Comparison of ENCODE assay signal across 7 mouse cellular contexts in the genomic region with DNA sequence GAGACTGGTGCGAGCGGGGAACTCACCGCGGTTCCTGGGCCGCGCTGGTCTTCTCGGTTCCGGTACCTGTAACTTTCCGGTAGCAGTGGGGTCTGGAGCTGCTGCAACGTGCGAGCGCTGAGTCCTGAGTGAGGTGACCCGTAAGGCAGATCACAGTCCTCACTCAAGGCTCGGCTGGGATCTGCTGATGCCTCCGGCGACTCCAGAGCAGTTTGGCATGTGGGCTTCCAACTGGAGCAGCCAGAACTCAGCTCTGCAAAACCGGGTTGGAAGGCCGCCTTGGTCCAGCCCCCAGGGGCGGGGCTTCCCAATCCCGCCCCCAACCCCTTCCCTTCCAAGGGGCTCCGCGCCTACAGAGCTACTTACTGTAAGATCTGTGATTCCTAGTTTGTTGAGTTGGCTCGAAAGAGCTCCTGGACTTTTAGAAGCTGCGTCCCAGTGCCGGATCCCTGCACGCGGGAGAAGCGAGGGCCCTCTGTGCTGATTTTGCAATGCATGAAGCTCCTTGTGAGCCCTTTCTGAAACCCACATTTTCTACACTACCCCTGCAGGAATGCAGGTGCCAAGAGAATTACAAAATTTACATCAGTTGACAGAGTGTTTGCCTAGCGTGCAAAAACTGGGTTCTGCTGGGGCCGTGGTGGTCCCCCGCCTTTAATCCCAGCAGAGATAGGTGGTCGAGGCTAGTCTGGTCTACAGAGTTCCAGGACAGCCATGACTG. TPM values are rescaled to one million over a fixed set of nuclear protein-coding genes. Genes with fewer than 3 reads are reported as not detected.
DNase-seq lines count a peak whose midpoint lies in the region; ATAC-seq and TF ChIP-seq lines count a peak whose summit lies in the region.

No protein-coding gene starts in this region.

- peak overlapping the region; percentile 63 for H3K27ac ChIP-seq in embryonic facial prominence, embryonic 10.5 days (replicated peaks)
- no peak overlapping the region for H3K27ac ChIP-seq in intestine, postnatal 0 days (ENCODE audit: low read depth, low read length)
- no peak overlapping the region for H3K27ac ChIP-seq in midbrain, embryonic 11.5 days (ENCODE audit: low read depth, low read length)

- no peaks in the 10 kb centered on the region for H3K27me3 ChIP-seq in embryonic facial prominence, embryonic 10.5 days (replicated peaks; ENCODE audit: low read depth, poor library complexity, severe bottlenecking)
- no peaks in the 10 kb centered on the region for H3K27me3 ChIP-seq in intestine, postnatal 0 days (replicated peaks; ENCODE audit: control insufficient read depth, insufficient read depth, low read length)
- no peaks in the 10 kb centered on the region for H3K27me3 ChIP-seq in midbrain, embryonic 11.5 days (ENCODE audit: control insufficient read depth, insufficient read depth, low read length)

- ATAC-seq in granulocyte monocyte progenitor cell, adult 5-6 weeks (replicated peaks; ENCODE audit: poor library complexity, severe bottlenecking), result peak; percentile 93
- ATAC-seq in intestine, postnatal 0 days, result peak; percentile 62
- ATAC-seq in midbrain, embryonic 11.5 days (ENCODE audit: low FRiP score), result peak; percentile 82

- peak overlapping the region; percentile 69 for H3K4me3 ChIP-seq in embryonic facial prominence, embryonic 10.5 days
- H3K4me3 ChIP-seq in intestine, postnatal 0 days (ENCODE audit: low read depth, low read length), result peak overlapping the region; percentile 50
- peak overlapping the region; percentile 37 for H3K4me3 ChIP-seq in midbrain, embryonic 11.5 days (ENCODE audit: low read depth, low read length)

- H3K4me1 ChIP-seq in embryonic facial prominence, embryonic 10.5 days, result peaks cover 18% of the 10 kb centered on the region
- no peaks in the 10 kb centered on the region for H3K4me1 ChIP-seq in intestine, postnatal 0 days (replicated peaks; ENCODE audit: control insufficient read depth, insufficient read depth, low read length)
- H3K4me1 ChIP-seq in midbrain, embryonic 11.5 days (ENCODE audit: control insufficient read depth, insufficient read depth, low read length), result peaks cover 6% of the 10 kb centered on the region

- peak overlapping the region; percentile 84 for H3K4me2 ChIP-seq in intestine, postnatal 0 days (replicated peaks; ENCODE audit: low read depth)
- H3K4me2 ChIP-seq in midbrain, embryonic 11.5 days, result peak overlapping the region; percentile 49

- DNase-seq in adrenal gland, postnatal 14 days, result peak; percentile 90
- peak; percentile 88 for DNase-seq in embryonic facial prominence, embryonic 10.5 days (ENCODE audit: low spot score)
- peak; percentile 84 for DNase-seq in left cerebral cortex, postnatal 4 days
- DNase-seq in midbrain, embryonic 11.5 days (ENCODE audit: low spot score, missing footprints), result peak; percentile 96
- peak; percentile 68 for DNase-seq in skeletal muscle tissue, adult 2 months (ENCODE audit: low read depth, low spot score)

- H3K9me3 ChIP-seq in embryonic facial prominence, embryonic 10.5 days, result no peaks in the 10 kb centered on the region
- no peaks in the 10 kb centered on the region for H3K9me3 ChIP-seq in intestine, postnatal 0 days (ENCODE audit: control insufficient read depth)
- no peaks in the 10 kb centered on the region for H3K9me3 ChIP-seq in midbrain, embryonic 11.5 days (ENCODE audit: control insufficient read depth, low read length)

- TF ChIP-seq CTCF in intestine, postnatal 0 days (IDR thresholded peaks at IDR 0.05; ENCODE audit: low read depth), result no peak

- WGBS in embryonic facial prominence, embryonic 10.5 days, result 2% methylated on average over 32 of the region's 32 CpGs
- under 1% methylated on average over 32 of the region's 32 CpGs for WGBS in intestine, postnatal 0 days
- 1% methylated on average over 32 of the region's 32 CpGs for WGBS in midbrain, embryonic 11.5 days

- peak overlapping the region; percentile 62 for H3K9ac ChIP-seq in intestine, postnatal 0 days (ENCODE audit: low read depth, low read length)
- peak overlapping the region; percentile 65 for H3K9ac ChIP-seq in midbrain, embryonic 11.5 days (ENCODE audit: low read length)

- intact Hi-C loops in left cerebral cortex, postnatal 4 days (cut with DNase I), result no loop called here

- H3K36me3 ChIP-seq in embryonic facial prominence, embryonic 10.5 days (replicated peaks), result no peaks in the 10 kb centered on the region
- H3K36me3 ChIP-seq in intestine, postnatal 0 days (ENCODE audit: control insufficient read depth, insufficient read depth), result no peaks in the 10 kb centered on the region
- no peaks in the 10 kb centered on the region for H3K36me3 ChIP-seq in midbrain, embryonic 11.5 days (ENCODE audit: control insufficient read depth, insufficient read depth, low read length)

RNA-seq across cellular contexts. Expression of gene Psph, which starts 8.1 kb away (rescaled TPM):
- total RNA-seq in adrenal gland, postnatal 14 days (2021), result 25.3 and 26.7 TPM in 2 replicates
- polyA plus RNA-seq in embryonic facial prominence, embryonic 10.5 days (2016; fragmentation: Nextera tagmentation; extraction: Ambion mirVana), result 35.5 and 38.6 TPM in 2 replicates
- 23.5 and 34.6 TPM in 2 replicates for total RNA-seq in granulocyte monocyte progenitor cell, adult 5-6 weeks (2014; fragmentation: Nextera tagmentation)
- 20.5 and 21.4 TPM in 2 replicates for total RNA-seq in granulocyte monocyte progenitor cell, adult 5-6 weeks (2017)
- 22.2 and 23.6 TPM in 2 replicates for polyA plus RNA-seq in intestine, postnatal 0 days (2015; fragmentation: Nextera tagmentation; extraction: Ambion mirVana)
- total RNA-seq in left cerebral cortex, postnatal 4 days (2021), result 10 to 100 TPM; 18.3 to 20.2 TPM
- polyA plus RNA-seq in midbrain, embryonic 11.5 days (2014; fragmentation: Nextera tagmentation; extraction: Ambion mirVana), result 42.2 and 42.3 TPM in 2 replicates

RNA-seq across cellular contexts. Expression of gene Nipsnap2, which starts 54.3 kb away (rescaled TPM):
- 116 and 119 TPM in 2 replicates for total RNA-seq in adrenal gland, postnatal 14 days (2021)
- polyA plus RNA-seq in embryonic facial prominence, embryonic 10.5 days (2016; fragmentation: Nextera tagmentation; extraction: Ambion mirVana), result 74.2 and 74.8 TPM in 2 replicates
- total RNA-seq in granulocyte monocyte progenitor cell, adult 5-6 weeks (2014; fragmentation: Nextera tagmentation), result 21.5 and 24.7 TPM in 2 replicates
- 26.2 and 30.1 TPM in 2 replicates for total RNA-seq in granulocyte monocyte progenitor cell, adult 5-6 weeks (2017)
- 51.0 and 51.2 TPM in 2 replicates for polyA plus RNA-seq in intestine, postnatal 0 days (2015; fragmentation: Nextera tagmentation; extraction: Ambion mirVana)
- 10 to 100 TPM; 55.2 to 59.7 TPM for total RNA-seq in left cerebral cortex, postnatal 4 days (2021)
- polyA plus RNA-seq in midbrain, embryonic 11.5 days (2014; fragmentation: Nextera tagmentation; extraction: Ambion mirVana), result 83.6 and 89.0 TPM in 2 replicates
